Mouse (Mus musculus) B cell, adult 2 months (primary cell): ENCODE measurements at regions not wholly inside any gene's neighbourhood (a gene's known extent, or its start where the extent isn't known, plus 50 kb on each side); places are given as distances from the start of the nearest gene placed in this dataset.
A peak's percentile ranks its signal among the peaks of the same experiment; 100 is the strongest.
"Not testable (repeated sequence)": the region's sequence is repeated elsewhere in the genome, so short reads cannot be mapped to it uniquely, and the experiment has no call there.

Experiments used
- DNase-seq, 2 experiments: peaks; one replicate each; pipeline ENCODE4 v3.0.0; 2022

- DNase-seq: not testable (repeated sequence)
Observed at GRCm38 (mm10) chr14:53299735-53300134, 804.2 kb upstream of the Olfr1507 start.

GRCm38 (mm10) chr14:53283350-53284141 is 788.0 kb upstream of the Olfr1507 start:
- DNase-seq: not testable (repeated sequence)

DNA sequence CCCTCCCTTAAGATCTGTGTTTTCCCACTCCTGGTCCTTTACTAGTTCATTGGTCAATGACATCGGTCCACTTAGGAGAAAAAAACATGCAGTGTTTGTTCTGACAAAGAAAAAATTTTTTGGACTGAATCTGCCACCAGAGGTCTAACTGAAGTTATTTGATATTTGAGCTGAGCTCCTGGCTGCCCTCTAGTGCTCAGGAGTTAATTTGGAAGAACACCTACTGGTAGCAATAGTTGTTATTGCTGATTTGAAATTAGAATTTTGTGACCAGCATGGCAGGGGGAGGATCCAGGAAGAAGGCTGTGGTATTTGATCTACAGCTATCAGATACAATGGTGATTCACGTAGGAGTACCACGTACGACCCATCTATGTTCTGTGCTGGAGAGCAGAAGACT is 777.7 kb upstream of the Olfr1507 start:
- DNase-seq: not testable (repeated sequence)

DNA sequence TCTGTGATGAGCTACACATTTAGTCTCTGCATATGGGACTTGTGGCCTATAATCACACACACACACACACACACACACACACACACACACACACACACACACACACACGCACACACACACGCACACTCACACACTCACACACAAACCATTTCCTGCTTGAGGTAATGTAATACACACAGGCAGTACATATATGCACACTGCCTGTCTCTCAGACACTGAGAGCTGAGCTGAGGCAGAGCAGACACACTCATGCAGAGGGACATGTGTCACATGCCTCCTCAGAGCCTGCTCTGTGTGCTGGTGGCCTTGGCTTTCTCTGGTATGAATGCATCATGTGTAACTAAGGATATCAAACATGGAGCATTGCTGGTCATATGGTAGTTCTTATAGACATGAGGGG is 772.1 kb upstream of the Olfr1507 start:
- DNase-seq: not testable (repeated sequence)

DNA sequence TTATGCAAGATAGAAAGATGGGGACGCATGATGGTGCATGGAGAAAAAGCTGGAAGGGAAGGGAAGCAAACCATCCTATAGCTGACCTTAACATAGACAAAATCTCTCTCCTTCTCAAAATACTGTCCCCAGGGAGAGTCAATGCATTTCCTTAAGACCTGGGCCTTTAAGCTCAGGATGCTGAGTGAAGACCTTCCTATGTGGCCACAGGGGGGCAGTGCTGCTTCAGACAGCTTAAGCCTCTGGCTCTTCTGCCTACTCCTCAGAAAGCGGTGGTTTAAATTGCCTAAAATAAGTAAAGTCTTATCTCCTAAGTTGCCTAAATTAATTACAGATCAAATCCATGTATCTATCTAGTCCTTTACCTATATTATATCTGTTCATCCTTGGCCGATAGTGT is 760.4 kb upstream of the Olfr1507 start:
- not testable (repeated sequence) for DNase-seq

GRCm38 (mm10) chr14:53253470-53253869 is 757.9 kb upstream of the Olfr1507 start:
- not testable (repeated sequence) for DNase-seq

- DNase-seq: not testable (repeated sequence)
Observed at GRCm38 (mm10) chr14:53231142-53231541, 735.6 kb upstream of the Olfr1507 start.

DNA sequence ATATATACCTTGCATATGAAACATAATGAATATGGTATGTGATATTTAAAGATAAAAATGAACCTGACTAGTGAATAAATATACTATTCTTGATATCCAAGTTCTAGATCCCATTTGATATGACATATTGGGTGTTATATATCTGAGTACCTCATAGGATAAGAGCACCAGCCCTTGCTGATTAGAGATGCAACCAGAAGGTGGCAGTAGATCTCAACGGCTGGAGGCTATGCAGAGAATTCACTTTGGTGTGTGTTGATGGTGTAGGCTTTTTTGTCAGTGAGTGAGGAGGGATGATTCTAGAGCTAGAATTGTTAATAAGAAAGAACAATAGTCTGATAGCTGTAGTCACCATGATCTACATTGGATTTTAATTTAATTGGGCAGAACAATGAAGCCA is 729.2 kb upstream of the Olfr1507 start:
- DNase-seq: not testable (repeated sequence)

DNA sequence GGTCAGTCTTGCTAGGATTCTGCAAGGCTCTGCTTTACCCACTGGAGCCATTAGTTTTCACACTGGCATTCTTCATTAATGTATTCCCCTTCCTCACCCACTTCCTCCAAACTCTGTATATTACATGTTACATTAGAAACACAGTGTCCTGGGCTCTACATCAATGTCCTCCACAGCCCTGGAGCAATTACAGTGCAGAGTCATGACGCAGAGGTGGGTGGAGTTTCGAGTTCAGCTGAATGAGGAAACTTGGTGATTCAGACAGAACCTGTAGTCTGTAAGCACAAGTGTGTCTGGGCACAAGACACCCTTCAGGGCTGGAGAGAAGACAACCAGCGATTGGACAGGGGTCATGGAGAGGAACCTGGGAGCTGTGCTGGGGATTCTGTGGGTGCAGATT is 715.0 kb upstream of the Olfr1507 start:
- DNase-seq: not testable (repeated sequence)

DNA sequence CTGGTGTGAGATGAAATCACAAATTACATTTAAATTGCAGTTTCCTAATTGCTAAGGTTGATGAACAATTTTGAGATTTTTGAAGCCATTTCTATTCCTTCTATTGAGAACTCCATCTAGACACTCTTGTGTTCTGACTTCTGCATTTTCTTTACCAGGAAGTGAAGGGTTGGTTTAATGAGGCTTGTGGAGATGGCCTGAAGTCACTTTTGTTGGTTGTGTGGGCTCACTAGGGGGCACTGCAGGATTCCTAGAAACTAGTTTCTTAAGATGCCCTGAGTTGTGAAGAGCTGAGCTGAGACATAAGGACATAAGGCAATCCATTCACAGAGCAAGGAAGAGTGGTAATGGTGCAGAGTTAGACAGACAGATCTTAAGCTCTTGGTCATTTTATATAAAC is 713.7 kb upstream of the Olfr1507 start:
- DNase-seq: not testable (repeated sequence)

- not testable (repeated sequence) for DNase-seq
Observed at GRCm38 (mm10) chr14:53190931-53191330, 695.4 kb upstream of the Olfr1507 start.

GRCm38 (mm10) chr14:53174099-53174498 is 678.5 kb upstream of the Olfr1507 start:
- DNase-seq: not testable (repeated sequence)

DNA sequence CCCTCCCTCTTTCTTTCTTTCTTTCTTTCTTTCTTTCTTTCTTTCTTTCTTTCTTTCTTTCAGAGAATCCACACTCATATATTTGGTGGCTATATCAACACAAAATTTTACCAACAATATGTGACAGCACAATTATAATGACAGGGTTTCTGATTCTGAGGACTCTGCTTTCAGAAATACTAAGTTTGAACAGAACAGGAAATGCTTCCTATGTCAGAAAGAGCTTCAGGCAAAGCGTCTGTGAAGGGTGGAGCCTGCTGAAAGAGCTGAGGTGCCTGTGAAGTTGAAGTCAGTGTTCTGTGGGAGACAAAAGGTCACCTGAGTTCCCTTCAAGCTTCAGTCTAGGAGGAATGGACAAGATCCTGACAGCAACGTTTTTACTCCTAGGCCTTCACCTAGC is 670.8 kb upstream of the Olfr1507 start:
- DNase-seq: not testable (repeated sequence)

- not testable (repeated sequence) for DNase-seq
Observed at GRCm38 (mm10) chr14:53159012-53159411, 663.5 kb upstream of the Olfr1507 start.

DNA sequence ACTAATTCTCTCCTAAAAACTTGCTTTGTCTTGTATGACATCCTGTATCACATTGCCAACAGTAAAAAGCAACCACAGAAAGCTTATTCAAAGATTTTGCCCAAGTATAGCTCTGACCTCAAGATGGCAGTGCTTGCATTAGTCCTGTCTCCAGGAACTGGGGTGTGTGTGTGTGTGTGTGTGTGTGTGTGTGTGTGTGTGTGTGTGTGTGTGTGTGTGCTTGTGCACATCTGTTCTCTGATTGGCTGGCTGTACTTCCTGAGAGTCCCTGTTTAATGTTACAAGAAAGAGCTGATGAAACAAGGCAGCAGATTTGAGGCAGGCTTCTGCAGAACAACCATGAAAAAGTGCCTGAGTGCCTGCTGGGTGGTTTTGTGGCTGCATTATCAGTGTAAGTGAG is 639.2 kb upstream of the Olfr1507 start:
- not testable (repeated sequence) for DNase-seq

GRCm38 (mm10) chr14:53132390-53132789 is 636.8 kb upstream of the Olfr1507 start:
- peak; percentile 51 for DNase-seq

GRCm38 (mm10) chr14:53121704-53122103 is 626.2 kb upstream of the Olfr1507 start:
- peak; percentile 10 to 27 for DNase-seq

- DNase-seq: not testable (repeated sequence)
Observed at GRCm38 (mm10) chr14:53109732-53110131, 614.2 kb upstream of the Olfr1507 start.

DNA sequence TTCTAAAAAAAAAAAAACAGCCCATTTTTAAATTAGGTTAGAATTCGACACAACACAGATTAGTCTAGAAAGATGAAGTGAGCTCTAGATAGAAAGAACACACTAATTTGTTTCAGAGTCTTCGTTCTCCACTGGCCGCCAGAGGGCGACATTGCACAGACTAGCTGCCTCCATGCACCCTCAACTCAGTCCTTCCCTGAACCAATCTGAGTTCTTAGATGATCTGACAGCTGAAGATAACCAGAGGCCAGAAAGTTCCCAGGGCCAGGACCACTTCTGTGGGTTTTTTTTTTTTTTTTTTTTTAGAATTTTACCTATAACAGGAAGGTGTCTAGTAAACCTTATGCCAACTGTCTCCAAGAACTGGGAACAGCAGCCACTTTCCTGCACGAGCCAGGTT is 605.8 kb upstream of the Olfr1507 start:
- DNase-seq: not testable (repeated sequence)

DNA sequence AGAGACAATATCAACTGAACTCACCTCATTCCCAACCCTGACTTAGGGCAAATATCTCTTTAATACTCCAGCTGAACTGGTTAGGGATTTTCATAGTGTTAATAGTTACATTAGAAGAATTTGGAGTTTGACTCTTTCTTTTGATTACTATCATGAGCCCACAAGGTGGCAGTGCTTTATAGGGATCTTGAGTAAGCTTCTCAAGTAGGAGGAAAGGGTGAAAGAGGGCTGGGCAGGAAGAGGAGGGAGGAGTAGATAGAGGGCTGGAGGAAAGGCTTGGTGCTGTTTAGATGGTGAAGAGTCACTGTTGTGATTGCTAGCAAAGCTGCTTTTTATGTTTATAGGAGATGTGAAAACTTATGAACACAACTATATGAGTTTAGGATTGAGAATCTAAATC is 595.4 kb upstream of the Olfr1507 start:
- DNase-seq: not testable (repeated sequence)

- DNase-seq: not testable (repeated sequence)
Observed at GRCm38 (mm10) chr14:53081853-53082252, 586.3 kb upstream of the Olfr1507 start.

GRCm38 (mm10) chr14:53081024-53081711 is 585.6 kb upstream of the Olfr1507 start:
- not testable (repeated sequence) for DNase-seq

GRCm38 (mm10) chr14:53080556-53080955 is 585.0 kb upstream of the Olfr1507 start:
- DNase-seq: not testable (repeated sequence)

DNA sequence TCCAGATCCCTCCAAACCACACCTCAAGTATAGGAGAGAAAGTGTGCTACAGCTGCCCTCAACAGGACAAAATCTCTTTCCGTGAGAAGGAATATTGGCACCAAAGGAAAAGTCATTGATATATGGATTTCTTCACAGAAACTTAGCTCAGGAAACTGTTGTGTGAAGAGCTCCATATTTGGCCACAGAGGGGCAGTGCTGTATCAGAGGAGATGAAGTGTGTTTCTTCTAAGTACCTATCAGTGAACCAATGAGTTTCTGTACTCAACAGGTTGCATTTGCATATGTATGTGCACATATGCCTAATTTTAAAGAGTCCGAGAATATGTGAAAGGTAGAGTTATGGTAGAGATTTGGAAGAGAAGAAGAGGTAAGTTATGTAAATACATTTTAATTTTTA is 580.4 kb upstream of the Olfr1507 start:
- DNase-seq: not testable (repeated sequence)
